Mouse (Mus musculus) cerebellum, postnatal 36 days (tissue): ENCODE results near the gene Chchd5.

Source experiments
- DNase-seq, 2 experiments: peaks; one replicate each; pipeline ENCODE4 v3.0.0; 2021 to 2022; ENCODE audit warnings: mixed read lengths in 2 of 2

The Chchd5 gene

GRCm38 (mm10) chr2:129129412-129129929, at the start of gene Chchd5:
Gene Chchd5, plus strand, starts transcription at chr2:129129700.
- DNase-seq = peak; percentile 90

GRCm38 (mm10) chr2:129081097-129081496, 48.4 kb upstream of the Chchd5 start:
- no peak for DNase-seq

GRCm38 (mm10) chr2:129083514-129083913, 46.0 kb upstream of the Chchd5 start:
- DNase-seq = no peak

DNA sequence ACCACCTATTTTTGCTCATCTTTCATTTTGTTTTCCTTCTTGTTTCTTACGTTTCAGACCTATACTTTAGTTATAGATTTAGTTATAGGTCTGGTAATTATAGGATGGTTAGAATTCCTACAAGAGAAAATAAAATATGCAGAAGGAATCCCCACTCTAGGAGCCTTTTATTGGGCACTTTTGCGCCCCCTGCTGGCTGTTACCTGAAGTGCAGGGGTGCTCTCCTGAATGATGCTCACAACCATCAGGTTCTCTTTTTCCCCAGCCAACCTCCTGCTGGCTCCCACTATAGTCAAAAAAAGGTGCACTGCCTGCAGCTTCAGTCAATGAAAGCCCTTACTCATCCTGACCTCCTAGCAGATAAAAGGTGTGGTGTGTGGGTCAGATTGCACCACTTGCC, 44.5 kb upstream of the Chchd5 start:
- DNase-seq = peak; percentile 38 to 45

GRCm38 (mm10) chr2:129087520-129087919, 42.0 kb upstream of the Chchd5 start:
- no peak for DNase-seq

DNA sequence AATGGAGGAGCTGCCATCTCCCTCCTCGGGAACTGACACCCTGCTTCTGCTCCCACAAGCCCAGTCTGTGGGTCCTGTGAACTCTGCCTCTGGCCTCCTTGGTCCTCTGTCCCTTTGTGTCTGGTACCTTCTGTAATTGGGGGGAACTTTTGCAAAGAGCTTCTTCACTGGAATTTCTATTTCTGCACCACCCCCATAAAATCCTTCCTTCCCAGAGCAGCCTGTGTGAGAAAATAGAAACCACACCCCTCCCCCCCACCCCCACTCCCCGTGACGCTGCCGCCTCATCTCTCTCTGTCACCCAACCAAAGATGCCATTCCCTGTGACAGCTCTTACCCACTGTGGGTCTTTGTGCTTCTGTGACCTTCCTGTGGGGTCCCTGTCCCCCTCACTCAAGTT, 39.1 kb upstream of the Chchd5 start:
- DNase-seq = no peak

DNA sequence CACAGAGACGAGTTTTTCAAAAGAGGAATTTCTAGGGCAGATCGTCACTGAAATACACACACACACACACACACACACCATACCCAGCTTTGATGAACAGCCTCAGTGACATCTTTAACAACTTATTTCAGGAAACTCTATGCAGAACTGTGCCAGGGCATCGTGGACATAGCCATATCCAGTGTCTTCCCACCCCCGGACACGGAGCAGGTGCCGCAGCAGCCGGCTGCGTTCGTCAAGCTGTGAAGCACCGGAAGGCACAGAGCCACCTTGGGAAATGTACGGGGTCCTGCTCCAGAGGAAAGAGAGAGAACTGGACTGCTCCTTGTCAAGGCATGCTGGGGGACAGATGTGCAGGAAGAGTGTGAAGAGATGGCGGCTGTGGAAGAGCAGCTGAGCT, 36.7 kb upstream of the Chchd5 start:
- DNase-seq = no peak

GRCm38 (mm10) chr2:129093926-129094724, 35.4 kb upstream of the Chchd5 start:
- no peak for DNase-seq

DNA sequence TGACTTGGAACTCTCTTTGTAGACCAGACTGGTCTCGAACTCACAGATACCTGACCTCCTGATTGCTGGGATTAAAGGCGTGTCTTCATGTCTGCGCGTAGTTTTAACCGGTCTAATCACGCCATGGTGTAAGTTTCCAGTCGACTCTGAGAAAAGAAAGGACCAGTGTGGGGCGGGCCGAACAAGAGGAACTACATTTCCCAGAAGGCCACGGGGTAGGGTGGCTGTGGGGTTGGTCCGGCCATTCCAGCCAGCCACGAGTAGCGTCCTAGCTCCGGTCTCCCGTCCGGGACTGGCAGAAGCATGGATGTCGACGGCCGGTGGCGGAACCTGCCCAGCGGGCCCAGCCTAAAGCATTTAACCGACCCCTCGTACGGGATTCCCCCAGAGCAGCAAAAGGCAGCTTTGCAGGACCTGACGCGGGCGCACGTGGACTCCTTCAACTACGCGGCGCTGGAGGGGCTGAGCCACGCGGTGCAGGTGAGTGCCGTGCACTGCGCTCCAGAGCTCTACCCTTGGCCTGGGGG, 28.7 kb upstream of the Chchd5 start, which contains the start of gene Polr1b:
Gene Polr1b, plus strand, starts transcription at position 212 of the 527 bp plus-strand sequence.
- peak; percentile 89 to 92 for DNase-seq

- no peak for DNase-seq
These were observed 16.6 kb upstream of the Chchd5 start for GRCm38 (mm10) chr2:129112924-129113323.

- no peak for DNase-seq
These were observed 13.7 kb upstream of the Chchd5 start for GRCm38 (mm10) chr2:129115706-129116367.

DNA sequence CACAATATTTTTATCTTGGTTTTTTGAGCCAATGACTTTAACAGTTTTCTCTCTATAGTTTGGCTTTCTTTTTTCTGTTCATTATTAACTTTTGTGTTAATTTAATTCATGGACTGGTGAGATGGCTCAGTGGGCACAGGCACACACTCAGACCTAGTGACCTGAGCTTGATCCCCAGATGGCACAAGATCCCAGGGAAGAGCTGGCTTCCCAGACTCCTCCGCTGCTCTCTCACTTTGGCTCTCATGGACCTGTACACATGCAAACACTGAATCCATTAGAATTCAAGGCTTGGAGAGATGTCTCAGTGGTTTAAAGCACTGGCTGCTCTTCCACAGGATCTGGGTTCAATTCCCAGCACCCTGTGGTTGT, 13.1 kb upstream of the Chchd5 start:
- no peak for DNase-seq

GRCm38 (mm10) chr2:129118061-129118460, 11.4 kb upstream of the Chchd5 start:
- no peak for DNase-seq

- DNase-seq = peak in 1 of 2 experiments; percentile 41
These were observed 7.5 kb upstream of the Chchd5 start for GRCm38 (mm10) chr2:129121986-129122385.

DNA sequence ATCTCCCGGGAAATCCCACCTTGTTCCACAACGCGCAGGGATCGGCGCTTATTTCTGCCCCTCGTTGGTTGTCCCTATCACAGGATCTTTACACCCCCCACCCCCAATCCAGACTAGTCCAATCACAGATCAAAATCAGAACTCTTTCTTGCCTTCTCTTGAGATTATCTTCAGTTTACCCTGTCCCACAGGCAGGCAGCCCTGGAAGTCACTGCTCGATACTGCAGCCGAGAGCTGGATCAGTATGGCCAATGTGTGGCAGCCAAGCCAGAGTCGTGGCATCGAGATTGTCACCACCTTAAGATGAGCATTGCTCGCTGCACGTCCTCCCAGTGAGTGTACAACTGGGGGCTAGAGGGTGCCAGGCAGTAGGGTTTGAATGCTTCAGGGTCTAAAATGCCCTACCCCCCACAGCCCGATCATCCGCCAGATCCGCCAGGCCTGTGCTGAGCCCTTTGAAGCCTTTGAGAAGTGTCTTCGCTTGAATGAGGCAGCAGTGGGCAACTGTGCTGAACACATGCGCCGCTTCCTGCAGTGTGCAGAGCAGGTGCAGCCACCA, 566 bp downstream of the Chchd5 start:
- DNase-seq = peak in 1 of 2 experiments; percentile 40

GRCm38 (mm10) chr2:129130776-129131175, 1.3 kb downstream of the Chchd5 start:
- no peak for DNase-seq

GRCm38 (mm10) chr2:129132231-129132630, 2.7 kb downstream of the Chchd5 start:
- DNase-seq = no peak

GRCm38 (mm10) chr2:129133006-129133805, 3.7 kb downstream of the Chchd5 start:
- peak; percentile 31 to 38 for DNase-seq

DNA sequence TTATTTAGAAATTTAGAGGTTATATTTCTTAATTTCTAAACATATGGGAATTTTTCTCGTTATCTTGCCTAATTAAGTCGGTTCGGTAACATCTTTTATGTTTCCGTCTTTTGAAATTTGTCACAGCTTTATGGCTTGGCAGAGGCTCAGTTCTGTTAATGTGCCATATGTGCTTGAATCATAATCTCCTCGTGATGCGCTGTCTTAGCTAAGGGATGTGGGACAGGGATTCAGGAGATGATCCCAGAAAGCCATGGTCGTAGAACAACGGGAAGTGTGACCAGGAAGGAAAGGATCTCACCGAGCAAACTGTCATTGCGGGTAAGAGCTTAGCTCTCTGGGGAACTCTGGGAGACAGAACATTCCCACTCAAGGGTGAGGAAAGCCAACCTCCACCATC, 10.4 kb downstream of the Chchd5 start:
- DNase-seq = peak; percentile 21 to 45

DNA sequence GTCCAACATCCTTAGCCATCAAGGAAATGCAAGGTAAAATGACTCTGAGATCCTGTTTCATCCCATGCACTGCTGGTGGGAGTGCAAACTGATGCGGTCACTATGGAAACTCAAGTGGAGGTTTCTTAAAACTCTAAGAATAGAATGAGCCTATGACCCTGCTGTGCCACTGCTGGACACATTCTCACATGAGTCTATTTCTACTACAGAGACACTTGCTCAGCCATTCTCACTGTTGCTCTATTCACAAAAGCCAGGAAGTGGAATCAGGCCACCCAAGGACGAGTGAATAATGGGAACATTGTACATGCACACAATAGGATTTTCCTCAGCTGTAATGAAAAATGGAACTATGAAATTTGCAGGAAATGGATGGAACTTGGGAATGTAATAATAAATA, 19.3 kb downstream of the Chchd5 start:
- no peak for DNase-seq

- DNase-seq = no peak
These were observed 20.9 kb downstream of the Chchd5 start for GRCm38 (mm10) chr2:129150386-129150785.

DNA sequence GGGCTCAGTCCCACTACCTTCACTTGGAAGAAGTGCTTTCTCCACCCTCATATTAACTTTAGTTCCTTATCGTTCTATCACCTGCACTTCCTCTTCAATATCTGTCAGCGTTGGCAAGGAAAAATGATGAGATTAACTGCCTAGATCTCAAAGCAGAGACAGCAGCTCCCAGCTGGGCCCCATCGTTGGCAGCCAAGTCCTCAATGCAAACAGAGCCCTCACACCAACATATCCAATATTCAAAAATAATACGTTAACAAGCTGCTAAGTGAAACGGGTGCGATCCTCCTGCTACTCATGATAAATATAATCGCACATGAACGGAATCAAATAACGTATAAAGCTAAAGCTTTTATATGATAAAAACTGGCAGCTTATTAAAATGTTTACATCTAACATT, 21.6 kb downstream of the Chchd5 start:
- DNase-seq = no peak

- no peak for DNase-seq
These were observed 23.3 kb downstream of the Chchd5 start for GRCm38 (mm10) chr2:129152751-129153150.
